ENCODE assay signal across 19 mouse cellular contexts in the genomic region with DNA sequence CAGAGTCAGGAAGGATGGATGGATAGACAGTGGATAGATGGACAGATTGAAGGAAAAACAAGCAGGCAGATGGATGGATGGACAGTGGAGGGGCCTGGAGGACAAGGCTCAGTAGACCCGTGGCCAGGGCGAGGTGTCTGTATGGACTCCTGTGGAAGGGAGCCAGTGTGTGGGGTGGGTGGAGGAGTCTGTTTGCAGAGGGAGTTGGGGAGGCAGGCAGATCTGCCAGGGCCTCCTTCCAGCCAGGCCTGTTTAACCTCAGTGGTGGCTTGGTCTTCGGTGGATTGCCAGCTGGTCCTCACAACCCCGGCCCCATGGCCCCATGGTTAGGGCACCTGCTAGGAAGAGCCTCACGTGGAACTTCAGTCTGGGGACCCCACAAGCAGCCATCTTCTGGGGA. TPM values are rescaled to one million over a fixed set of nuclear protein-coding genes. Genes with fewer than 3 reads are reported as not detected.
DNase-seq lines count a peak whose midpoint lies in the region; ATAC-seq lines count a peak whose summit lies in the region.
"Had no signal": no experiment of that assay in that cellular context is flagged by ENCODE, and none has a peak within 500 bp of the region (broad histone marks: within the 10 kb centered on the region; RNA-seq: fewer than 3 reads in every experiment).

No protein-coding gene starts in this region.

- peaks cover 18% of the 10 kb centered on the region; the same call in 1 of the 2 replicates for H3K36me3 ChIP-seq in heart, embryonic 14.5 days (ENCODE audit: control insufficient read depth, insufficient read depth, low read length)
- H3K36me3 ChIP-seq in neural tube, embryonic 13.5 days = peaks cover 31% of the 10 kb centered on the region
- H3K36me3 ChIP-seq: liver, embryonic 13.5 days; lung, embryonic 15.5 days had no signal

- DNase-seq in cerebellum, postnatal 14 days = peak; percentile 35 to 50
- DNase-seq in cerebellum, adult 8-10 months = no peak
- no peak for DNase-seq in heart, adult 18-20 months
- DNase-seq in neural tube, embryonic 10.5 days (ENCODE audit: extremely low spot score, low spot score) = no peak
- DNase-seq in adrenal gland, adult (ENCODE audit: inconsistent age in 2 of 2, low spot score in 1 of 2) = no peak
- no peak for DNase-seq in spleen, adult 12 weeks (ENCODE audit: low spot score)
- DNase-seq: adrenal gland, postnatal 25 days; cerebellum, adult 9-10 months; gastrocnemius, adult 2 months; kidney, adult 9 months; kidney, postnatal 14 days; liver, embryonic 13.5 days had no signal

- H3K4me3 ChIP-seq in heart, embryonic 14.5 days (ENCODE audit: control insufficient read depth in 1 of 2, insufficient read depth in 1 of 2, low read depth in 1 of 2, low read length in 2 of 2) = no peak overlapping the region
- H3K4me3 ChIP-seq in neural tube, embryonic 13.5 days = no peak overlapping the region
- H3K4me3 ChIP-seq: gastrocnemius, adult 2 months; heart, embryonic 12.5 days; liver, embryonic 13.5 days; lung, embryonic 15.5 days had no signal

- WGBS in heart, embryonic 14.5 days = 68% methylated on average over 5 of the region's 5 CpGs
- WGBS in neural tube, embryonic 13.5 days = 92% methylated on average over 5 of the region's 5 CpGs

- ATAC-seq in heart, embryonic 14.5 days (ENCODE audit: insufficient number of reproducible peaks, insufficient read depth, low FRiP score, low read depth) = no peak
- ATAC-seq in neural tube, embryonic 13.5 days (ENCODE audit: low read depth) = no peak
- ATAC-seq: hindbrain, embryonic 16.5 days had no signal

- peaks cover 31% of the 10 kb centered on the region for H3K27me3 ChIP-seq in heart, embryonic 14.5 days (ENCODE audit: control insufficient read depth, insufficient read depth, low read length)
- peaks cover 19% of the 10 kb centered on the region for H3K27me3 ChIP-seq in neural tube, embryonic 13.5 days

- no peaks in the 10 kb centered on the region for H3K9me3 ChIP-seq in heart, embryonic 14.5 days (ENCODE audit: control insufficient read depth, low read length)
- H3K9me3 ChIP-seq in neural tube, embryonic 13.5 days = no peaks in the 10 kb centered on the region
- H3K9me3 ChIP-seq: heart, embryonic 12.5 days; liver, embryonic 13.5 days; lung, embryonic 15.5 days had no signal

- H3K4me1 ChIP-seq in heart, embryonic 14.5 days (ENCODE audit: control insufficient read depth in 2 of 2, insufficient read depth in 2 of 2, low read length in 2 of 2) = peaks cover 18 to 40% of the 10 kb centered on the region in 2 experiments
- H3K4me1 ChIP-seq in neural tube, embryonic 13.5 days (replicated peaks) = peaks cover 41% of the 10 kb centered on the region

- H3K4me2 ChIP-seq in heart, embryonic 14.5 days (ENCODE audit: low read length) = 0 out of 2 replicates have a peak overlapping the region, but pooled peaks have one; percentile 41
- H3K4me2 ChIP-seq in neural tube, embryonic 13.5 days = no peak overlapping the region
- H3K4me2 ChIP-seq: liver, embryonic 13.5 days; lung, embryonic 15.5 days had no signal

- H3K9ac ChIP-seq in heart, embryonic 14.5 days (ENCODE audit: low read length) = no peak overlapping the region
- no peak overlapping the region for H3K9ac ChIP-seq in neural tube, embryonic 13.5 days
- H3K9ac ChIP-seq: heart, embryonic 12.5 days; liver, embryonic 13.5 days; lung, embryonic 15.5 days had no signal

- no peak overlapping the region for H3K27ac ChIP-seq in heart, embryonic 14.5 days (replicated peaks in 1 of 2; ENCODE audit: control insufficient read depth in 1 of 2, insufficient read depth in 1 of 2, low read depth in 2 of 2, low read length in 2 of 2)
- peak overlapping the region; percentile 23; the same call in 1 of the 2 replicates for H3K27ac ChIP-seq in neural tube, embryonic 13.5 days (replicated peaks)
- H3K27ac ChIP-seq: gastrocnemius, adult 2 months; liver, embryonic 13.5 days; lung, embryonic 15.5 days; macrophage had no signal

RNA-seq across cellular contexts. Expression of gene Rflna, which starts 3.9 kb away (rescaled TPM):
- polyA plus RNA-seq in heart, embryonic 14.5 days (2014; fragmentation: Nextera tagmentation; extraction: Ambion mirVana) = 1.3 and 1.6 TPM in 2 replicates
- under 1 TPM; 0.18 to 0.20 TPM for total RNA-seq in heart, adult 18-20 months (2021)
- 7.0 and 8.5 TPM in 2 replicates for polyA plus RNA-seq in neural tube, embryonic 13.5 days (2015; fragmentation: Nextera tagmentation; extraction: Ambion mirVana)
- total RNA-seq: gastrocnemius, adult 2 months; hematopoietic stem cell, adult 5-6 weeks had no signal
- polyA plus RNA-seq: macrophage had no signal

Comparison
In these comparisons a context has a peak if more than half of its experiments do, and no peak if none do; other contexts are left out.
1. DNase-seq: peak in cerebellum, postnatal 14 days (2 of 2); none in cerebellum, adult 8-10 months (single experiment), heart, adult 18-20 months (0 of 2), neural tube, embryonic 10.5 days (single experiment), adrenal gland, adult (0 of 2) and spleen, adult 12 weeks (single experiment).